Mouse (Mus musculus): Measurements from ENCODE around the gene Fancd2.

Gene Fancd2

DNA sequence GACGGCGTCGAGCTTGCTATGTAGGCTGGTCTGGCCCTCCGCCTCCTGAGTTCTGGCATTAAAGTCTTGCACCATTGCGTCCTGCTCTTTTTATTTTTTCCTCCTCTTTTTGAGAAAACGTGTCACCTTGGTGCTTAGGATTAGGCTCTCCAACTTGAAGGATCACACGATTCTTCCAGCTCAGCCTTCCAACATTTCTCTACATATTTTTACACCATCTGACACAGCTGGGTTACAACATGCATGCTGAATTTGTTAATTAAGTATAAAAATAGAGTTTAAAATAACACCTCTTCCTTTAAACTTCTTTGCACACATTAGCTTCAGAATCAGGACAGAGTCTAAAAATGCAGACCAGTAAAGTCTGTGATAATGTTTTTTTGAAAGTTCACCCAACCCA lies 77.8 kb downstream of the Fancd2 start:
- no peak for DNase-seq (ENCODE audit: low read depth, low spot score)

DNA sequence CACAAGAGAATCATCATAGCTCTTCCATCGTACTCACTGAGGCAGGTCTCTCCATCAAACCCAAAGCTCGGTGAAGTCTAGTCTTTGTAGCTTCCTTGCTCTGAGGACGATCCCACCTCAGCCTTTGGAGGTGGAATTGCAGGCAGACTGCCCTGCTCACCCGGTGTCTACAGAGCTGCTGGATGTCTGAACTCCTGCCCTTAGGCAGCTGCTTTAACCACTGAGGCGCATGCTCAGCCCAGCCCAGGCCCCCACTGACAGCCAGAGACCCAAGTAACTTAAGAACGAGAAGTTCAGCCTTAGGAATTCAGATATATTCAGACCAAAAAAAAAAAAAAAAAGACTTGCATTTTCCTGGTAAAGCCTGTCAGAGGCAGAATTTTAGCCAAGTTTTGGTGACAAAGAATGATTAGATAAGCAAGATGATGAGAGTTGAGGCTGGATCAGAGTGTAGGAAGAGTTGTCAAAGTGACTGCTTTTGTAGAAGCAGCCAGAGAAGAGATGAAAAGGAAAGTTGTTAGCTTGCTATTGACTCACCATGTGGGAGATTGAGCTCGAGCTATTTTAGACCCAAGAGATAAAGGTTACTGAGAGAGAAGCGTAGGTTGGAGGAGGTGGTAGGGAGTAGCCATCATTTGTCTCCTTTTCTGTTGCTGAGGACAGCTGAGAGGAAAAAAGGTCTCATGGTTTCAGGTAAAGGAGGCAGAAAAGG lies 80.9 kb downstream of the Fancd2 start:
- DNase-seq (ENCODE audit: low read depth, low spot score), result no peak

DNA sequence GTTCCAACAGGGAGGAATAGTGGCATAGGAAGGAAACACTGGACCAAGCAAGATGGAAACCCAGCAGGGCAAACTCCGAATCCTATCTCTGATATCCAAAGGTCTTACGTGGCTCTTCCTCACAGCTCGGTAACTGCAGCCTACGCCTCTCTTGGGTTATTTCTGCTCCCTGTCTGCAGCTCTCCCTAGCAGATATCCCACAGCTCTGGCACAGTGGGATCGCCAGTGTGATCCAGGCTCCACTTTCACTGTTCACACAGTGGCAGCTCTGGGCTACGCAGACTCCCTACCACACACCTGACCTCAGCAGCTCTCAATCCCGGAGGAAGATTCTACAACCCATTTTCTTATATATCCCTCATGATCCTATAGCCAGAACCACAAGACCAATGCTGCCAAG lies 82.7 kb downstream of the Fancd2 start:
- DNase-seq (ENCODE audit: low read depth, low spot score), result no peak

DNA sequence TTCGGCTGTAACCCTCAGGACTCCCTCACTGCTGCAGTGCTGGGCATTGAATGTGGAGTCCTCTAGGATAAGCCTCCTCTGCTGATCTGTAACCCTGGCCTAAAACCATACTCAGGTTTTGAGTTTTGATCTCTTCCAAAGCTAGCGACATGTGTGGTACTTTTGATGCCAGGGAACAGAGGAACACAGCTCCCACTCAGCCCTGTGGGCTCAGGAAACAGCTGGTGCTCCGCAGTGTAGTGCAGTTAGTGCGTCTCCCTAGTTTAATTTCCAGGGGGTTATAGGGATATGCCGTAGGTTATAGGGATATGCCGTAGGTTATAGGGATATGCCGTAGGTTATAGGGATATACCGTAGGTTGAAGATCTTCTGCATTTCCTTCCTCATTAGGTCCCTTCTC lies 83.5 kb downstream of the Fancd2 start:
- DNase-seq (ENCODE audit: low read depth, low spot score), result no peak

DNA sequence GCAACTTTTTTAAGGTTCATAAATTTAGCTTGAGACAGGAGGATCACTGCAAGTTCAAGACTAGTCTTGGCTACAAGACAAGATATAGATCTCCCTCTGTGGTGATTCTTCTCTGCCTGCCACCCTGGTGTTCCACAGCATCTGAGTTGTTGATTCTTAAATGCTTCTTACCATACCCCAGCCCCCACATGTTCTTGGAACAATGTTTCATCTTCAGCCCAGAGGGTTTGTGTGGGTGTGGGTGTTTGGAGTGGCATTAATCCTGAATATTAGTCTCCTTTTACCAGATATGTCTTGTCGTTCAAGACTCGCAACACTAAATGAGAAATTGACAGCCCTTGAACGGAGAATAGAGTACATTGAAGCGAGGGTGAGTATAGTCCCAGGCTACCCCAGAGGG lies 84.0 kb downstream of the Fancd2 start:
- no peak for DNase-seq (ENCODE audit: low read depth, low spot score)

DNA sequence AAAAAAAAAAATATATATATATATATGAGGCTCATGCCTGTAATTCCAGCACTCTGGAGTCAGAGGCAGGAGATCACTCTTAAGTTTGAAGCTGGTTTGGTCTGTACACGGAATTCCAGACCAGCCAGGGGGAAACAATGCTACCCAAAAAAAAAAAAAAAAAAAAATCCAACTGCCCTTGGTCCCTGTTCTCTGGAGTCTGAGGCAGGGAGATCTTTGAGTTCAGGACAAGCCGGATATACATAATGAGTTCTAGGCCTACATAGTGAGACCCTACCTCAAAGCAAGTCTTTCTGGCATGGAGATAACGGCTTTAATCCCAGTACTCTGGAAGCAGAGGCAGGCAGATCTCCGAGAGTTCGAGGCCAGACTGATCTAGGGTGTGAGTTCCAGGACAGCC lies 91.9 kb downstream of the Fancd2 start:
- no peak for DNase-seq (ENCODE audit: low read depth, low spot score)

DNA sequence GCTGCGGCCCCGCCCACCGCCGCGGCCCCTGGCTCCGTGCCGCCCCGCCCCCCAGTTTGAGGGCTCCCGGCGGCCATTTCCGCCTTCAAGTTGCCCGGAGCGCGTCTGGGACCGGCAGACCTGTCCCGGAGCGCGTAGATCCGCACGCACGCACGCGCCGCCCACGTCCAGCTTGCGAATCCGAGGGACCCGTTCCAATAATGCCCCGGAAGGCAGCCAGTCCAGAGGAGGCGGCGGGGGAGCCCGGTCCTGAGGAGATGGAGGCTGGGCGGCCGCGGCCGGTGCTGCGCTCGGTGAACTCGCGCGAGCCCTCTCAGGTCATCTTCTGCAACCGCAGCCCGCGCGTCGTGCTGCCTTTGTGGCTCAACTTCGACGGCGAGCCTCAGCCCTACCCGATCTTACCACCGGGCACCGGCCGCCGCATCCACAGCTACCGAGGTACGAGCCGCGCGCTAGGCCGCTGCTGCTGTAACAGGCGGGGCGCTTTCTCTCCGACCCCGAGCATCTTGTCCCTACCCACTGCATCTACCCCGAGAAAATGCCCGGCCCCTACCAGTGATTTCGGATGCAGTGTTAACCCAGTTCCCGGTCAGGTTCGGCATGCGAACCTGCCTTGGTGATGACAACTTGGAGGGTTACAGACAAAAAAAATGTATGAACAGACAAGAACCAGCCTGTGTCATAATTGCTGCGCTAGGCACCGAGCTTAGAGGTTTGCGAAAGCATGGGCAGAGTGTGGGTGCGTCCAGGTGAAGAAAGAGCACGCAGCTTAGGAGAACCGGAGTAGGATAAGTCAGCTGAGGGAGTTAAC lies 92.7 kb downstream of the Fancd2 start, which contains the start of gene Vhl:
Gene Vhl (plus strand): TSS at position 19 of the 811 bp plus-strand sequence.
- DNase-seq (ENCODE audit: low read depth, low spot score), result peak; percentile 78

DNA sequence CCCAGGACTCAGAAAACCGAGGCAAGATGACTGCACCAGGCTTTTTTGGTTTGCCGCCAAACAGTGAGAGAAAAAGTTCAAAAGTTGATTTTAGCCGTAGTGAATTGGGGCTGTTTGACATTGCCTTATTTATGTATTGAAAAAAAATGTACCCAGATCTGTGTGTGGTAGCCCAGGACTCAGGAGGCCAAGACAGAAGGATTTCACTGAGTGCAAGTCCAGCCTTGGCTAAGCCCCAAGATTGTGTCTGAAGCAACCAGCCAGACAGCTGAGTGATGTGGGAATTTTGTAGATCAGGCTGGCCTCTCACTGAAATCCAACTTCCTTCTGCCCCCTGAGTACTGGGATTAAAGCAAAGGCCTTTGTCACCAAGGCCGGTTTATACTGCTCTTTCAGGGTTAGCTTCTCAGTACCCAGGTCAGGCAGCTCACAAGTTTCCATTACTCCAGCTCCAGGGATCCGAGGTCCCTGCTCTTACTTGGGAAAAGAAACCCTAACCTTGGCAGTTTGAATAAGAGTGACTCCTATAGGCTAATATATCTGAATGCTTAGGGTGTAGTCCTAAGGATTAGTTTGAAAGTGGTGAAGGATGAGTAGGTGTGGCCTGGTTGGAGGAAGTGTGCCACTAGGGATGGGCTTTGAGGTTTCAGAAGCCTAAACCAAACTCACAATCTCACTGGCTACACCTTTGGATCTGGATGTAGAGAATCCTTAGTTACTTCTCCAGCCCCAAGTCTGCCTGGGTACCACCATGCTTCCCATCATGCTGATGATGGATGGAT lies 93.7 kb downstream of the Fancd2 start:
- DNase-seq (ENCODE audit: low read depth, low spot score), result no peak

DNA sequence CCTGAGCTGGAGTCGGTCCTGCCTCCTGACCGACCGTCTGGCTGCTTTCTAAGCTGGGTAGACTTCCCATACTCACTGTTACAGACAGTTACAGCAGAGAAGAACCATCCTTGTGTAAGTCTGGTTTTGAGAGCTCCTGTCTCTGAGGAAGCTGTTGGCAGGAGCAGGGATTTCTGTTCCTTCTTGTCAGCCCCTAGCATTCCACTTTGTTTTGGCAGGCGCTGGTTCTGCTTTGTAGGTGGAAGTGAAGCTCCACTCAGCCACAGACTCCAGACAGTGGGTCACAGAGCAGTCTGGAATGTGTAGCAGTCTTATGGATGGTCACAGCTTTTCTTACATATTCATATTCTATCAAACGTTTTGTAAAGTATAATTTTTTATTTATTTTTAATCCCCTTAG lies 98.8 kb downstream of the Fancd2 start:
- DNase-seq (ENCODE audit: low read depth, low spot score), result no peak

DNA sequence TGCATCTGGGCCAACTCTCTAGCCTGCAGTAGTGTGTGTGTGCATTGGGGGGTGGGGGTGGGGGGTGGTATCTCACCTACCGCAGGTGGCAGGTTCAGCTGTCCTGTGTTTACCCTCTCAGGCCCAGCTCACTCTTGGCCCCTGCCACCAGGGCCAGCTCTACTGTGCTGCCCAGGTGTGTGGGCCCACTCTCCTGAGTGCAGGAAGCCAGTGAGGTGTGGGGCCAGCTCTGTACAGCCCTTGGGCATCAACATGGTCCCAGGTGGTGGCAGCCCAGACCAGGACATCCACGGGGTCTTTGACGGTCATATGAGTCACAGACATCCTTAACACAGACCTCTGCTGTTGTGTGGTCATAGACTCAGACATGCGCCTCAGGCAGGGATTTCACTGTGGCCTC lies 101.4 kb downstream of the Fancd2 start:
- no peak for DNase-seq (ENCODE audit: low read depth, low spot score)

DNA sequence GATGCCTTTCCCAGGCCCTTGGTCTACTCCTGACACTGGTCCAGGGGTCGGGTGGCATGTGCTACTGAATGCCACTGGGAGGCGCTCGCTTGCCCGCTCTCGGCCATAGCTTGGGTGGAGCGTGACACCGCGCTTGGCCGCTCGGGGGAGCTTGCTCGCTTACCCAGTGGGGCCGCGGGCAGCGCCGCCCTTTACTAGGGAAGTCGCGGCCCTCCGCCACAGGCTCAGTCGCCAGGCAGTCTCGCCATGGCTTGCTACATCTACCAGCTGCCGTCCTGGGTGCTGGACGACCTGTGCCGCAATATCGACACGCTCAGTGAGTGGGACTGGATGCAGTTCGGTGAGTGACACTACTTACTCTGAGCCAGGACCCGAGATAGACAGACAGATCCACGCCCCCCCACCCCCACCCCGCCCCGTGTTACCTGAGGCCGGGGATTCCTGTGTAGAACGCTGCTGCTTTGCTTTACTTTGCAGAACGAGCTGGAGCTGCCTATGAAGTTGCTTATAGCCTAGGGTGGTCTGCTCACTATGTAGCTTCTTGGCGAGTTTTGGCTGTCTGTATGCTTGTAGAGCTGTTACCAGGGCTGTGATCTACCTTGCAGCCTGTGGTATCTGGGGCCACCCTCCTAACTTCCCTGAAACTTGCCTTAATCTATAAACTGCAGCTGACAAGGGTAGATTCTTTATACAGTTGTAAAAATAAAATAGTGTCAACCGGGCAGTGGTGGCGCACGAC lies 107.0 kb downstream of the Fancd2 start, which contains the start of gene Irak2:
Gene Irak2 (plus strand): TSS at position 166 of the 739 bp plus-strand sequence.
- DNase-seq (ENCODE audit: low read depth, low spot score), result peak; percentile 81

DNA sequence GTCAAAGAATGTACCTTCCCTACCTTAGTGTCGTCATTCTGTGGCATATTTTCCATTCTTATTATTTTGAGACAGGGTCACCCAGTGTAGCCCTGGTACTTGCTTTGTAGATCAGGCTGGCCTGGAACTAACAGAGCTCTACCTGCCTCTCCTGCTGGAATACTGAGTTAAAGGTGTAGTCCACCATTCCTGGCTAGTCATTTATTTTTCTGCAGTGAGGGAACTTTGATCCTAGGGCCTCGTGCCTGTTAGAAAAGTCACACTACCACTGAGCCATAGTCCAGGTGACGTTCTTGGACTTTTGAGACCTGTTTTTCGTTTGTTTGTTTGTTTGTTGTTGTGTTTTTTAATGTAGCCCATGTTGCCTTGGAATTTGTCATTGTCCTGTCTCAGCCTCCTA lies 107.7 kb downstream of the Fancd2 start:
- DNase-seq (ENCODE audit: low read depth, low spot score), result no peak

DNA sequence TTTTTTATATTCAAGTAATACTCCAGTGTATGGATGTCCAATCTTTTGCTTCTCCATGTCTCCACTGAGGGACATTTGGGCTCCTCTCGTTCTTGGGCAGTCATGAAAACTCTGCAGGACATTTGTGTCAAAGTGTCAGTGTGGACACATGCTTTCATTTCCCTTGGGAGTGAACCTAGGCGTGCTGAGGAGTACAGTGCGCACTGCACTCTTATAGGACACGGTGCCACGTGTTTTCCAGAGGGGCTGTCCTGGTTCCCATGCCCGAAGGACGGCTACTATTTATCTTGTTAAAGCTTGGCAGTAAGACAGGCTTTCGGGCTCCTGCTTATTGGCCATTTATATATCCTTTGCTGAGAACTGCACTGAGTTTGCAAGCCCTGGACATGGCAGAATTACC lies 111.1 kb downstream of the Fancd2 start:
- DNase-seq (ENCODE audit: low read depth, low spot score), result no peak

DNA sequence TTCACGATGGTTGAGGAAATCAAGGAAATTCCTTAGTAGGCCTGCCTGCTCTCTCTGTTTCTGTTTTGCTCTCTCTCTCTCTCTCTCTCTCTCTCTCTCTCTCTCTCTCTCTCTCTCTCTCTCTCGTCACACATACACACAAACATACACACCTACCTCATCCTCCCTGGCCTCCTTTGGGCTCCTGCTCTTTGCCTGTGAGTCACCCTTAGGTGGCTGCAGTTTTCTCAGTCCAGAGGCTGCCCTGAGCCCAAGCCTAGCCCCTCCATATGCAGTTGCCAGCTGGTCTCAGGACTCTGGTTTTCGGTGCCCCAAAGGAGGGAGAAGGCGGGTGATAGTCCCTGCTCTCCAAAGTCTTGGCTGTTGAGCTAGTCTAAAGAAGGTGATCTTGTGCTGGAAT lies 111.5 kb downstream of the Fancd2 start:
- DNase-seq (ENCODE audit: low read depth, low spot score), result no peak

DNA sequence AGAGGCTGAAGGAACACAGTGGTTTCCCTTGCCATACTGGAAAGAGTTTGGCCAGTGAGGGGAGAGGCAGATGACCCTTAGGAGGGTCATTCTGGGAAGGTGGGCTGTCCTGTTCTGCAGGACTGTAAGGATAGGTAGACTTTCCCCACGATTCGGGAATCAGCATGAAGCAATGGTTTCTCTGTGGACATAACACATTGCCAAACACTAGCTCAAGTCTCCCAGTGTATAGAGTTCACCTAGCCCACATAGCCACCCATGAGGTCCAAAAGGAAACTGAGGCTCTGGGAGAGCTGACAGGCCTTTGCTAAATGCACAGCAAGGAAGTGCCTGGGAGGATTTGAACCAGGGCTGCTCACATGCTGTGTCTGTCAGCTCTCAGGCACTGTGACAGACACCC lies 112.5 kb downstream of the Fancd2 start:
- DNase-seq (ENCODE audit: low read depth, low spot score), result no peak

DNA sequence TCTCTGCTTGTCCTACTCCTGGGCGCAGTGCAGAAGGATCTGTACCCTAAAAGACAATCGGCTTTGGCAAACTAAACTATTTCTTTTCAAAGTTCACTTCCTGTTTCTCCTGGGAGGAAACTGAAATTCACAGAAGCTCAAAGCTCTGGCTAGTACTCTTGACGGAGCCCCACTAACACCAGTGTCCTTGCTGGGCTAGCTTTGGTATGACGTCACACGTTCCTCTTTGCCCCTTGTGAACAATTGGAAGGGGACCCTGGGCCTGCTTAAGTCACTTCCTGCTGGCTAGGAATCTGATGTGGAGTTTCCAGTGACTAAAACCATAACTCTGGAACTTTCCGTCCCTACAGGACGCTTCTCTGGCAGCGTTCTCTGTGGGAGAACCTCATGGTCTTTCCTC lies 113.3 kb downstream of the Fancd2 start:
- DNase-seq (ENCODE audit: low read depth, low spot score), result no peak

Measured in retina, postnatal 7 days (tissue).